Mouse (Mus musculus) C2C12 (cell line): ENCODE measurements around the gene Chd6.

Source experiments
- CEBPB ChIP-seq: IDR thresholded peaks from one replicate; pipeline ENCODE4 v1.6.1; 2011; ENCODE audit warnings: low read depth, mild to moderate bottlenecking, control low read depth, moderate library complexity
- CTCF ChIP-seq: IDR thresholded peaks from one replicate; pipeline ENCODE4 v1.5.1; 2011; ENCODE audit not compliant: control insufficient read depth, insufficient read depth, insufficient read length
- MAX ChIP-seq: IDR thresholded peaks from one replicate; pipeline ENCODE4 v1.6.1; 2011; ENCODE audit warnings: mild to moderate bottlenecking, control low read depth
- MYOD1 ChIP-seq: IDR thresholded peaks from one replicate; pipeline ENCODE4 v1.6.1; 2011; ENCODE audit warnings: low read depth; ENCODE audit not compliant: control insufficient read depth, insufficient read length
- MYOG ChIP-seq: IDR thresholded peaks from one replicate; pipeline ENCODE4 v1.6.1; 2011; ENCODE audit not compliant: control insufficient read depth, insufficient read length; ENCODE audit errors: extremely low read depth
- USF1 ChIP-seq: IDR thresholded peaks from one replicate; pipeline ENCODE4 v1.6.1; 2011; ENCODE audit warnings: low read depth, mild to moderate bottlenecking, control low read depth, moderate library complexity

DNA sequence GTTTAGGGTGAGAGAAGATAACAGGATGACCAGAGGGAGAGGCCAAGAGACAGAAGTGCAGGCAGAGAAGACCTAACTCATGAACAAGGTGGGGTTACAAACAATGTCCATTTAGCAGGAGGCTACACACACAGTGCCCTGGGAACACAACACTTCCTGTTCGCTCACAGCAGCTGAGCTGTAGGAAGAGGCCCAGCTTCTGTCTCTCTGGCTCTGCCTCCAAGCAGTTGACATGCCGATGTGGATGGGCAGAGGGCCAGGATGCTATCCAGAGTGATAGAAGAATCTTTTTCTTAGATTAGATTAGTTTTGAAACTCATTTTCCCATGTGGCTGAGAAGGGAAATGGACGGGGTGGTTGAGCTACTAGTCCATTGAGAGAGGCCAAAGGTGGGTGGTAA is 28.1 kb upstream of the Chd6 start:
- no peak for TF ChIP-seq MYOD1
- TF ChIP-seq CTCF = no peak
- TF ChIP-seq CEBPB = no peak
- no peak for TF ChIP-seq MYOG
- no peak for TF ChIP-seq MAX
- no peak for TF ChIP-seq USF1
